Mouse (Mus musculus) embryonic facial prominence, embryonic 13.5 days (tissue): Measurements from ENCODE around the gene Gpsm2. TPM values are rescaled to one million over a fixed set of nuclear protein-coding genes. Genes with fewer than 3 reads are reported as not detected.

Experiments
- ATAC-seq: fragments of 200-750 bp; cut with Nextera tagmentation; 2 replicates; pipeline ENCODE4 v1.8.0; 2017; ENCODE audit warnings: low read depth; ENCODE audit not compliant: insufficient number of reproducible peaks, insufficient read depth, low FRiP score, low TSS enrichment
- H3K27ac ChIP-seq: fragments of 300-500 bp; sonication (generic); 2 replicates; pipeline ENCODE4 v1.5.1; 2015; ENCODE audit warnings: moderate library complexity, mild to moderate bottlenecking, inconsistent platforms
- H3K27me3 ChIP-seq: fragments of 300-500 bp; sonication (generic); 2 replicates; pipeline ENCODE4 v1.6.1; 2015; ENCODE audit warnings: mild to moderate bottlenecking, inconsistent platforms
- H3K36me3 ChIP-seq: fragments of 300-500 bp; sonication (generic); 2 replicates; pipeline ENCODE4 v1.6.1; 2015; ENCODE audit warnings: mild to moderate bottlenecking, inconsistent platforms
- H3K4me1 ChIP-seq: fragments of 300-500 bp; sonication (generic); 2 replicates; pipeline ENCODE4 v1.6.1; 2015; ENCODE audit warnings: inconsistent platforms
- H3K4me2 ChIP-seq: fragments of 300-500 bp; sonication (generic); 2 replicates; pipeline ENCODE4 v1.6.1; 2015; ENCODE audit warnings: moderate library complexity, mild to moderate bottlenecking, inconsistent platforms
- H3K4me3 ChIP-seq: fragments of 300-500 bp; sonication (generic); 2 replicates; pipeline ENCODE4 v1.5.1; 2015; ENCODE audit warnings: mild to moderate bottlenecking, inconsistent platforms
- H3K9ac ChIP-seq: fragments of 300-500 bp; sonication (generic); 2 replicates; pipeline ENCODE4 v1.6.1; 2015; ENCODE audit warnings: mild to moderate bottlenecking, inconsistent platforms
- H3K9me3 ChIP-seq: fragments of 300-500 bp; sonication (generic); 2 replicates; pipeline ENCODE4 v1.6.1; 2016; ENCODE audit warnings: inconsistent platforms
- WGBS: fragments of 180-500 bp; shearing (Covaris S2); methylation state at CpG from one replicate; pipeline ENCODE4 v1.1.7; 2015; ENCODE audit warnings: mixed read lengths; 5-methylcytosine and 5-hydroxymethylcytosine counted together
- polyA plus RNA-seq: library from polyadenylated mRNA; unstranded; fragments of >200 nt; fragmentation: Nextera tagmentation; extraction: Ambion mirVana; gene quantifications from 2 replicates; pipeline ENCODE4 v1.2.1, GENCODE M21; 2015

Gpsm2 gene
- polyA plus RNA-seq: 64.9 and 71.8 TPM in 2 replicates

GRCm38 (mm10) chr3:108722036-108722872, at the start of gene Gpsm2:
Gpsm2 (minus strand) TSS chr3:108722309.
- Histone ChIP-seq H3K36me3 (no peaks in the 10 kb centered on the region), H3K27me3 (no peaks in the 10 kb centered on the region), H3K9ac (peak within 1 kb of the TSS; percentile 89), H3K4me2 (peak within 1 kb of the TSS; percentile 66), H3K9me3 (no peaks in the 10 kb centered on the region), H3K4me1 (peaks cover 21% of the 10 kb centered on the region), H3K27ac (peak within 1 kb of the TSS; percentile 97), H3K4me3 (peak within 1 kb of the TSS; percentile 80)
- peak; percentile 97 for ATAC-seq
- under 1% methylated on average over 53 of the region's 53 CpGs for WGBS

- H3K36me3 ChIP-seq: no peaks in the 10 kb centered on the region
- H3K4me1 ChIP-seq: peaks cover 9% of the 10 kb centered on the region
- peak; percentile 60; the same call in 1 of the 2 replicates for ATAC-seq
- H3K9ac ChIP-seq: no peak overlapping the region
- H3K27me3 ChIP-seq: no peaks in the 10 kb centered on the region; the same call in 1 of the 2 replicates
- H3K9me3 ChIP-seq: no peaks in the 10 kb centered on the region
- H3K4me2 ChIP-seq: no peak overlapping the region
- 23% methylated on average over 6 of the region's 6 CpGs for WGBS
- H3K4me3 ChIP-seq: no peak overlapping the region
- peak overlapping the region; percentile 78 for H3K27ac ChIP-seq
These were observed 48.7 kb upstream of the Gpsm2 start for GRCm38 (mm10) chr3:108770725-108771368.

GRCm38 (mm10) chr3:108769547-108769946, 47.4 kb upstream of the Gpsm2 start:
- Histone ChIP-seq H3K36me3 (no peaks in the 10 kb centered on the region), H3K4me3 (no peak overlapping the region), H3K27me3 (no peaks in the 10 kb centered on the region), H3K9me3 (no peaks in the 10 kb centered on the region), H3K27ac (no peak overlapping the region), H3K4me2 (no peak overlapping the region), H3K4me1 (peaks cover 15% of the 10 kb centered on the region), H3K9ac (no peak overlapping the region)
- ATAC-seq: no peak
- WGBS: 76% methylated on average over 6 of the region's 6 CpGs

GRCm38 (mm10) chr3:108767416-108767815, 45.3 kb upstream of the Gpsm2 start:
- Histone ChIP-seq H3K4me3 (no peak overlapping the region), H3K4me2 (no peak overlapping the region), H3K27me3 (no peaks in the 10 kb centered on the region), H3K36me3 (no peaks in the 10 kb centered on the region), H3K27ac (no peak overlapping the region), H3K9ac (no peak overlapping the region), H3K9me3 (no peaks in the 10 kb centered on the region), H3K4me1 (peaks cover 15% of the 10 kb centered on the region)
- ATAC-seq: no peak
- WGBS: 82% methylated on average over 10 of the region's 10 CpGs

GRCm38 (mm10) chr3:108766943-108767342, 44.8 kb upstream of the Gpsm2 start:
- H3K27me3 ChIP-seq: no peaks in the 10 kb centered on the region
- H3K36me3 ChIP-seq: no peaks in the 10 kb centered on the region
- no peak overlapping the region for H3K4me2 ChIP-seq
- 85% methylated on average over 7 of the region's 7 CpGs for WGBS
- H3K4me3 ChIP-seq: no peak overlapping the region
- H3K9me3 ChIP-seq: no peaks in the 10 kb centered on the region
- no peak overlapping the region for H3K27ac ChIP-seq
- H3K4me1 ChIP-seq: peaks cover 15% of the 10 kb centered on the region
- H3K9ac ChIP-seq: no peak overlapping the region
- no peak for ATAC-seq

GRCm38 (mm10) chr3:108765476-108765875, 43.4 kb upstream of the Gpsm2 start:
- WGBS: 82% methylated on average over 7 of the region's 7 CpGs

GRCm38 (mm10) chr3:108764976-108765375, 42.9 kb upstream of the Gpsm2 start:
- no peak overlapping the region for H3K4me3 ChIP-seq
- no peaks in the 10 kb centered on the region for H3K27me3 ChIP-seq
- no peak overlapping the region for H3K9ac ChIP-seq
- ATAC-seq: no peak
- H3K9me3 ChIP-seq: no peaks in the 10 kb centered on the region
- H3K4me1 ChIP-seq: peaks cover 11% of the 10 kb centered on the region
- no peaks in the 10 kb centered on the region for H3K36me3 ChIP-seq
- H3K27ac ChIP-seq: no peak overlapping the region
- 46% methylated on average over 7 of the region's 7 CpGs for WGBS
- no peak overlapping the region for H3K4me2 ChIP-seq

More at GRCm38 (mm10) chr3:108765476-108765875, 43.4 kb upstream of the Gpsm2 start:
- Histone ChIP-seq H3K36me3 (no peaks in the 10 kb centered on the region), H3K4me3 (no peak overlapping the region), H3K4me1 (peaks cover 9% of the 10 kb centered on the region), H3K9ac (no peak overlapping the region), H3K27me3 (no peaks in the 10 kb centered on the region), H3K4me2 (no peak overlapping the region), H3K9me3 (no peaks in the 10 kb centered on the region), H3K27ac (no peak overlapping the region)
- ATAC-seq: no peak

- H3K9ac ChIP-seq: no peak overlapping the region
- H3K36me3 ChIP-seq: no peaks in the 10 kb centered on the region
- H3K4me1 ChIP-seq: peaks cover 13% of the 10 kb centered on the region
- H3K9me3 ChIP-seq: no peaks in the 10 kb centered on the region
- 68% methylated on average over 2 of the region's 2 CpGs for WGBS
- no peaks in the 10 kb centered on the region for H3K27me3 ChIP-seq
- ATAC-seq: no peak
- no peak overlapping the region for H3K27ac ChIP-seq
- H3K4me2 ChIP-seq: no peak overlapping the region
- no peak overlapping the region for H3K4me3 ChIP-seq
These were observed 41.6 kb upstream of the Gpsm2 start for GRCm38 (mm10) chr3:108763691-108764090.

GRCm38 (mm10) chr3:108762597-108763111, 40.5 kb upstream of the Gpsm2 start:
- Histone ChIP-seq H3K9ac (no peak overlapping the region), H3K4me2 (no peak overlapping the region), H3K27ac (no peak overlapping the region), H3K27me3 (no peaks in the 10 kb centered on the region), H3K9me3 (no peaks in the 10 kb centered on the region), H3K36me3 (no peaks in the 10 kb centered on the region), H3K4me1 (peaks cover 15% of the 10 kb centered on the region), H3K4me3 (no peak overlapping the region)
- ATAC-seq: no peak
- WGBS: 74% methylated on average over 7 of the region's 7 CpGs

GRCm38 (mm10) chr3:108759566-108760420, 37.7 kb upstream of the Gpsm2 start:
- Histone ChIP-seq H3K27ac (peak overlapping the region; percentile 66), H3K27me3 (no peaks in the 10 kb centered on the region), H3K4me3 (no peak overlapping the region), H3K9ac (no peak overlapping the region), H3K36me3 (no peaks in the 10 kb centered on the region), H3K4me2 (no peak overlapping the region), H3K9me3 (no peaks in the 10 kb centered on the region), H3K4me1 (peaks cover 18% of the 10 kb centered on the region)
- 64% methylated on average over 11 of the region's 11 CpGs for WGBS
- ATAC-seq: no peak

- 73% methylated on average over 9 of the region's 9 CpGs for WGBS
- H3K27ac ChIP-seq: no peak overlapping the region; the same call in 1 of the 2 replicates
These were observed 35.5 kb upstream of the Gpsm2 start for GRCm38 (mm10) chr3:108757570-108757969.

More at GRCm38 (mm10) chr3:108757570-108757969, 35.5 kb upstream of the Gpsm2 start:
- no peaks in the 10 kb centered on the region for H3K36me3 ChIP-seq
- H3K4me2 ChIP-seq: no peak overlapping the region
- H3K9ac ChIP-seq: no peak overlapping the region
- no peaks in the 10 kb centered on the region for H3K9me3 ChIP-seq
- H3K27me3 ChIP-seq: no peaks in the 10 kb centered on the region; the same call in 1 of the 2 replicates
- ATAC-seq: no peak
- no peak overlapping the region for H3K4me3 ChIP-seq
- H3K4me1 ChIP-seq: peaks cover 17% of the 10 kb centered on the region
